Mouse (Mus musculus): ENCODE data around the gene Scamp3. TPM values are rescaled to one million over a fixed set of nuclear protein-coding genes. Genes with fewer than 3 reads are reported as not detected.
A peak's percentile ranks its signal among the peaks of the same experiment; 100 is the strongest.
"Not testable (repeated sequence)": the region's sequence is repeated elsewhere in the genome, so short reads cannot be mapped to it uniquely, and the experiment has no call there.

The Scamp3 gene
- total RNA-seq, 2 experiments from 2014 or later, result 36.7 to 40.0 TPM

GRCm38 (mm10) chr3:89195979-89196877 lies 19.0 kb downstream of the Scamp3 start:
- DNase-seq, result peak; percentile 94

GRCm38 (mm10) chr3:89199839-89200238 lies 22.6 kb downstream of the Scamp3 start:
- no peak for DNase-seq

GRCm38 (mm10) chr3:89202253-89203141 lies 25.2 kb downstream of the Scamp3 start, which contains the start of gene Gba:
Gene Gba, plus strand, starts transcription at chr3:89202928.
- DNase-seq, result peak; percentile 79

- DNase-seq, result no peak
Observed at GRCm38 (mm10) chr3:89203142-89203514, 25.9 kb downstream of the Scamp3 start.

- no peak for DNase-seq
Observed at GRCm38 (mm10) chr3:89206079-89206478, 28.8 kb downstream of the Scamp3 start.

GRCm38 (mm10) chr3:89206695-89207094 lies 29.4 kb downstream of the Scamp3 start:
- DNase-seq, result no peak

- no peak for DNase-seq
Observed at GRCm38 (mm10) chr3:89208075-89208657, 30.9 kb downstream of the Scamp3 start.

GRCm38 (mm10) chr3:89208736-89209135 lies 31.5 kb downstream of the Scamp3 start:
- no peak for DNase-seq

GRCm38 (mm10) chr3:89209731-89210130 lies 32.5 kb downstream of the Scamp3 start:
- DNase-seq, result no peak

- DNase-seq, result no peak
Observed at GRCm38 (mm10) chr3:89210162-89210561, 32.9 kb downstream of the Scamp3 start.

- no peak for DNase-seq
Observed at GRCm38 (mm10) chr3:89210731-89211130, 33.5 kb downstream of the Scamp3 start.

- DNase-seq, result peak; percentile 92
Observed at GRCm38 (mm10) chr3:89213803-89214530, 36.7 kb downstream of the Scamp3 start.

- DNase-seq, result no peak
Observed at GRCm38 (mm10) chr3:89214681-89215411, 37.6 kb downstream of the Scamp3 start, which contains the start of gene Thbs3. Gene Thbs3, plus strand, starts transcription at chr3:89215180.

GRCm38 (mm10) chr3:89215853-89216252 lies 38.6 kb downstream of the Scamp3 start:
- DNase-seq, result peak; percentile 80

GRCm38 (mm10) chr3:89216407-89216806 lies 39.1 kb downstream of the Scamp3 start:
- DNase-seq, result not testable (repeated sequence)

GRCm38 (mm10) chr3:89218271-89218670 lies 41.0 kb downstream of the Scamp3 start:
- no peak for DNase-seq

- no peak for DNase-seq
Observed at GRCm38 (mm10) chr3:89219546-89219945, 42.3 kb downstream of the Scamp3 start.

GRCm38 (mm10) chr3:89221167-89221566 lies 43.9 kb downstream of the Scamp3 start:
- DNase-seq, result no peak

- DNase-seq, result no peak
Observed at GRCm38 (mm10) chr3:89224796-89225195, 47.5 kb downstream of the Scamp3 start.

GRCm38 (mm10) chr3:89225321-89225815 lies 48.1 kb downstream of the Scamp3 start:
- no peak for DNase-seq

- no peak for DNase-seq
Observed at GRCm38 (mm10) chr3:89225918-89226317, 48.6 kb downstream of the Scamp3 start.
